11 mouse cellular contexts compared by ENCODE assay signal in genomic region chr9:61168931-61169330, GRCm38 (mm10).
DNase-seq lines count a peak whose midpoint lies in the region; ATAC-seq lines count a peak whose summit lies in the region.
"Had no signal": no experiment of that assay in that cellular context is flagged by ENCODE, and none has a peak within 500 bp of the region (broad histone marks: within the 10 kb centered on the region; RNA-seq: fewer than 3 reads in every experiment).

No protein-coding gene starts in this region.

- peak; percentile 27 to 57; a peak in 3 of 4 replicates for ATAC-seq in hematopoietic stem cell, adult 5-6 weeks (replicated peaks in 1 of 2; ENCODE audit: insufficient read depth in 1 of 2, low FRiP score in 2 of 2, low TSS enrichment in 1 of 2, low read depth in 1 of 2, poor library complexity in 2 of 2, severe bottlenecking in 2 of 2)
- ATAC-seq: hindbrain, postnatal 0 days had no signal

- intact Hi-C loops in left cerebral cortex, postnatal 10 days (cut with DNase I), result no loop called here
- intact Hi-C loops in left cerebral cortex, postnatal 4 days (cut with DNase I), result no loop called here

- peak; percentile 42 to 60 for DNase-seq in left cerebral cortex, postnatal 10 days (ENCODE audit: extremely low spot score in 1 of 2, low spot score in 2 of 2)
- DNase-seq in left cerebral cortex, postnatal 4 days, result no peak
- DNase-seq in CD4-positive helper T cell, adult 2 months (ENCODE audit: low read depth, low spot score), result peak; percentile 7
- peak; percentile 21 to 59 for DNase-seq in thymus, adult 18-20 months
- no peak for DNase-seq in gastrocnemius, adult 18-20 months (ENCODE audit: low spot score)
- no peak for DNase-seq in kidney, adult 11 months
- DNase-seq: cerebellum, adult 9-11 months; gastrocnemius, postnatal 10 days; lung, embryonic 14.5 days had no signal

Comparison
In these comparisons a context has a peak if more than half of its experiments do, and no peak if none do; other contexts are left out.
1. DNase-seq: peak in left cerebral cortex, postnatal 10 days (2 of 2), CD4-positive helper T cell, adult 2 months (single experiment) and thymus, adult 18-20 months (2 of 2); none in left cerebral cortex, postnatal 4 days (single experiment), gastrocnemius, adult 18-20 months (single experiment) and kidney, adult 11 months (single experiment).